30 mouse cellular contexts compared by ENCODE assay signal in the genomic region with DNA sequence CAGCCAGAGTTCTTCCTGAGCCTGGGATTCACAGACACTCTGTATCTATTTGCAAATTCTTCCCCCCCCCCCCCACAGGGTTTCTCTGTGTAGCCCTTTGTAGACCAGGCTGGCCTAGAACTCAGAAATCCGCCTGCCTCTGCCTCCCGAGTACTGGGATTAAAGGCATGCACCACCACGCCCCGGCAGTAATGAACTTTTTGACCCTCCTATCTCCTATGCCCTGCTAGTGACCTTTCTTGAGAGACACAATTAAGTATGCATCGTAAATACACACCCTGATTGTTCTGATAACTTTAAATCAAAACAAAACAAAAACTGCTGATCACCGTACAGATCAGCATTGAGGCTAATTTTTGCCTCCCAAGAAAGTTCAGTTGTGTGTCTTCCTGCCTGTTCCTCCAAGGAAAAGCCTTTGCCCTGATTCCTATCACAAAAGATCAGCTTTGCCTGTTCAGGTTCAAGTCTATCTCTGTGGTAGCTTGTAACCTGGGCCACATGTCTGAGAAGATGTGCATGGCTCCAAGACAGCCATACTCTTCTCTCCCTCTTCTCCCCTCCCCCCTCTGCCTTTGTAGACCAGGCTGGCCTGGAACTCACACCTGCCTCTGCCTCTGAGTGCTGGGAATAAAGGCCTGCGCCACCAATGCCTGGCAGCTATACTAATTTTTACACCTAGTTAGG. TPM values are rescaled to one million over a fixed set of nuclear protein-coding genes. Genes with fewer than 3 reads are reported as not detected.
A peak's percentile ranks its signal among the peaks of the same experiment; 100 is the strongest.
DNase-seq lines count a peak whose midpoint lies in the region; ATAC-seq and TF ChIP-seq lines count a peak whose summit lies in the region.
"Had no signal": no experiment of that assay in that cellular context is flagged by ENCODE, and none has a peak within 500 bp of the region (broad histone marks: within the 10 kb centered on the region; RNA-seq: fewer than 3 reads in every experiment).

No protein-coding gene starts in this region.

- H3K36me3 ChIP-seq in liver, embryonic 12.5 days: peaks cover 37% of the 10 kb centered on the region
- H3K36me3 ChIP-seq in liver, embryonic 11.5 days (ENCODE audit: control insufficient read depth, insufficient read depth, low read length): 0 out of 2 replicates have a peak, but pooled peaks cover 2% of the 10 kb centered on the region
- peaks cover 17% of the 10 kb centered on the region for H3K36me3 ChIP-seq in small intestine, adult 2 months (ENCODE audit: control insufficient read depth, insufficient read depth, low read length)
- H3K36me3 ChIP-seq: heart, embryonic 15.5 days; stomach, embryonic 15.5 days had no signal

- WGBS in liver, embryonic 12.5 days (ENCODE audit: insufficient replicate concordance): 80% methylated on average over 7 of the region's 7 CpGs
- WGBS in liver, embryonic 11.5 days: 82% methylated on average over 7 of the region's 7 CpGs
- WGBS in small intestine, adult 2 months: 38% methylated on average over 7 of the region's 7 CpGs

- no peak overlapping the region for H3K4me3 ChIP-seq in liver, embryonic 12.5 days
- H3K4me3 ChIP-seq in liver, embryonic 11.5 days (ENCODE audit: low read depth, low read length): no peak overlapping the region
- no peak overlapping the region for H3K4me3 ChIP-seq in small intestine, adult 2 months (ENCODE audit: low read depth, low read length)
- H3K4me3 ChIP-seq: embryonic facial prominence, embryonic 10.5 days; embryonic facial prominence, embryonic 15.5 days; forebrain, embryonic 13.5 days; heart, embryonic 10.5 days; heart, embryonic 15.5 days; intestine, embryonic 15.5 days; neural tube, embryonic 15.5 days; stomach, embryonic 15.5 days had no signal

- no peak overlapping the region for H3K4me2 ChIP-seq in liver, embryonic 12.5 days
- H3K4me2 ChIP-seq in liver, embryonic 11.5 days: no peak overlapping the region
- H3K4me2 ChIP-seq: embryonic facial prominence, embryonic 15.5 days; forebrain, embryonic 13.5 days; heart, embryonic 15.5 days; intestine, embryonic 15.5 days; neural tube, embryonic 15.5 days; stomach, embryonic 15.5 days had no signal

- ATAC-seq in liver, embryonic 12.5 days: no peak
- no peak for ATAC-seq in liver, embryonic 11.5 days (replicated peaks; ENCODE audit: low FRiP score)
- ATAC-seq: activated CD4-positive, CD25-positive, alpha-beta regulatory T cell, adult 4 months; forebrain, embryonic 13.5 days; hindbrain, embryonic 16.5 days; intestine, embryonic 15.5 days had no signal

- H3K9ac ChIP-seq in liver, embryonic 12.5 days: no peak overlapping the region
- H3K9ac ChIP-seq in liver, embryonic 11.5 days (ENCODE audit: low read depth, low read length): no peak overlapping the region
- H3K9ac ChIP-seq: embryonic facial prominence, embryonic 15.5 days; forebrain, embryonic 13.5 days; heart, embryonic 15.5 days; intestine, embryonic 15.5 days; neural tube, embryonic 15.5 days; stomach, embryonic 15.5 days had no signal

- no peaks in the 10 kb centered on the region for H3K9me3 ChIP-seq in liver, embryonic 12.5 days (replicated peaks)
- no peaks in the 10 kb centered on the region for H3K9me3 ChIP-seq in liver, embryonic 11.5 days (ENCODE audit: control insufficient read depth, low read length)
- H3K9me3 ChIP-seq: embryonic facial prominence, embryonic 10.5 days; embryonic facial prominence, embryonic 15.5 days; forebrain, embryonic 13.5 days; heart, embryonic 10.5 days; heart, embryonic 15.5 days; intestine, embryonic 15.5 days; neural tube, embryonic 15.5 days; stomach, embryonic 15.5 days had no signal

- no peak for TF ChIP-seq CTCF in small intestine, adult 2 months (IDR thresholded peaks at IDR 0.05; ENCODE audit: extremely low read depth, insufficient read length, insufficient replicate concordance, low read depth, low read length)

- peak overlapping the region; percentile 38; the same call in 1 of the 2 replicates for H3K27ac ChIP-seq in liver, embryonic 12.5 days
- H3K27ac ChIP-seq in liver, embryonic 11.5 days (ENCODE audit: low read depth, low read length): no peak overlapping the region
- peak overlapping the region; percentile 55 for H3K27ac ChIP-seq in small intestine, adult 2 months (ENCODE audit: insufficient read depth, low read depth, low read length)
- H3K27ac ChIP-seq: embryonic facial prominence, embryonic 10.5 days; embryonic facial prominence, embryonic 15.5 days; forebrain, embryonic 13.5 days; heart, embryonic 10.5 days; heart, embryonic 15.5 days; intestine, embryonic 15.5 days; neural tube, embryonic 15.5 days; stomach, embryonic 15.5 days had no signal

- TF ChIP-seq POLR2A in small intestine, adult 2 months (IDR thresholded peaks at IDR 0.05; ENCODE audit: low read depth, low read length): no peak

- H3K4me1 ChIP-seq in liver, embryonic 12.5 days: peaks cover 48% of the 10 kb centered on the region
- peaks cover 25% of the 10 kb centered on the region for H3K4me1 ChIP-seq in liver, embryonic 11.5 days (replicated peaks; ENCODE audit: control insufficient read depth, insufficient read depth, low read length)
- H3K4me1 ChIP-seq in small intestine, adult 2 months (ENCODE audit: control insufficient read depth, insufficient read depth, insufficient read length, low read length): peaks cover 28% of the 10 kb centered on the region
- H3K4me1 ChIP-seq: forebrain, embryonic 13.5 days had no signal

- H3K27me3 ChIP-seq in liver, embryonic 12.5 days (replicated peaks): no peaks in the 10 kb centered on the region
- H3K27me3 ChIP-seq in liver, embryonic 11.5 days (replicated peaks; ENCODE audit: control insufficient read depth, insufficient read depth, low read length): no peaks in the 10 kb centered on the region
- H3K27me3 ChIP-seq in small intestine, adult 2 months (ENCODE audit: control insufficient read depth, insufficient read depth, low read length): no peaks in the 10 kb centered on the region
- H3K27me3 ChIP-seq: embryonic facial prominence, embryonic 15.5 days; forebrain, embryonic 13.5 days; heart, embryonic 15.5 days; intestine, embryonic 15.5 days; neural tube, embryonic 15.5 days; stomach, embryonic 15.5 days had no signal

- DNase-seq in liver, embryonic 11.5 days (ENCODE audit: low spot score): no peak
- DNase-seq in ES-CJ7 (ENCODE audit: low read depth, low spot score): peak; percentile 80
- DNase-seq in ZHBTc4 (ENCODE audit: low read depth, low spot score): peak; percentile 80
- DNase-seq in left cerebral cortex, adult 18-20 months (ENCODE audit: low spot score in 2 of 2): no peak
- DNase-seq in ovary, postnatal 14 days (ENCODE audit: low spot score): no peak
- DNase-seq: adrenal gland, adult 2 months; adrenal gland, postnatal 36 days; B cell, adult 2 months; cerebellum, adult 2 months; cerebellum, postnatal 14 days; gastrocnemius, postnatal 25 days; kidney, adult 9 months; kidney, postnatal 25 days; left cerebral cortex, postnatal 4 days; lung, postnatal 36 days; midbrain, embryonic 14.5 days; right cerebral cortex, adult 18-20 months; right cerebral cortex, postnatal 4 days had no signal

RNA-seq across cellular contexts. Expression of gene Dnm2, which starts 31.7 kb away (rescaled TPM):
- 72.2 and 75.5 TPM in 2 replicates for polyA plus RNA-seq in liver, embryonic 12.5 days (2016; fragmentation: Nextera tagmentation; extraction: Ambion mirVana)
- 72.7 and 79.5 TPM in 2 replicates for polyA plus RNA-seq in liver, embryonic 11.5 days (2014; fragmentation: Nextera tagmentation; extraction: Ambion mirVana)
- 179 and 517 TPM in 2 replicates for polyA plus RNA-seq in small intestine, adult 2 months (2012; rRNA removed)
- 10 to 100 TPM; 50.5 to 53.1 TPM for total RNA-seq in left cerebral cortex, adult 18-20 months (2021)

RNA-seq across cellular contexts. Expression of gene Qtrt1, which starts 44.8 kb away (rescaled TPM):
- polyA plus RNA-seq in liver, embryonic 12.5 days (2016; fragmentation: Nextera tagmentation; extraction: Ambion mirVana): 31.2 and 32.7 TPM in 2 replicates
- polyA plus RNA-seq in liver, embryonic 11.5 days (2014; fragmentation: Nextera tagmentation; extraction: Ambion mirVana): 59.2 and 60.2 TPM in 2 replicates
- polyA plus RNA-seq in small intestine, adult 2 months (2012; rRNA removed): 30.1 and 32.8 TPM in 2 replicates
- total RNA-seq in left cerebral cortex, adult 18-20 months (2021): 10 to 100 TPM; 21.1 to 25.8 TPM

RNA-seq across cellular contexts. Expression of gene Tmed1, which starts 53.7 kb away (rescaled TPM):
- polyA plus RNA-seq in liver, embryonic 12.5 days (2016; fragmentation: Nextera tagmentation; extraction: Ambion mirVana): 42.8 and 44.0 TPM in 2 replicates
- 68.6 and 70.2 TPM in 2 replicates for polyA plus RNA-seq in liver, embryonic 11.5 days (2014; fragmentation: Nextera tagmentation; extraction: Ambion mirVana)
- polyA plus RNA-seq in small intestine, adult 2 months (2012; rRNA removed): 7.5 and 10.8 TPM in 2 replicates
- total RNA-seq in left cerebral cortex, adult 18-20 months (2021): 10 to 100 TPM; 12.9 to 13.7 TPM

Comparison
In these comparisons a context has a peak if more than half of its experiments do, and no peak if none do; other contexts are left out.
1. DNase-seq: peak in ES-CJ7 (single experiment) and ZHBTc4 (single experiment); none in liver, embryonic 11.5 days (single experiment), left cerebral cortex, adult 18-20 months (0 of 2) and ovary, postnatal 14 days (single experiment).